Comparison of ENCODE assay signal across 9 mouse cellular contexts in genomic region chr7:25690051-25690450, GRCm38 (mm10). TPM values are rescaled to one million over a fixed set of nuclear protein-coding genes. Genes with fewer than 3 reads are reported as not detected.
DNase-seq lines count a peak whose midpoint lies in the region; ATAC-seq and TF ChIP-seq lines count a peak whose summit lies in the region.
"Had no signal": no experiment of that assay in that cellular context is flagged by ENCODE, and none has a peak within 500 bp of the region (broad histone marks: within the 10 kb centered on the region; RNA-seq: fewer than 3 reads in every experiment).

No protein-coding gene starts in this region.

- no peak for DNase-seq in lung, postnatal 36 days
- no peak for DNase-seq in cerebellum, adult 18-20 months
- DNase-seq in frontal cortex, adult 2 months (ENCODE audit: extremely low spot score in 1 of 2, low spot score in 1 of 2), result no peak
- DNase-seq: kidney, postnatal 36 days had no signal

- H3K27ac ChIP-seq in lung, embryonic 15.5 days, result peak overlapping the region; percentile 68; the same call in 1 of the 2 replicates
- no peak overlapping the region for H3K27ac ChIP-seq in hindbrain, embryonic 15.5 days (replicated peaks)

- no peak overlapping the region for H3ac ChIP-seq in myocyte (ENCODE audit: control insufficient read depth, insufficient read length)

- ATAC-seq in erythroblast, adult 5-6 weeks (replicated peaks; ENCODE audit: low FRiP score, poor library complexity, severe bottlenecking), result no peak
- no peak for ATAC-seq in lung, embryonic 15.5 days (ENCODE audit: borderline replicate concordance, extremely low read depth, low FRiP score, low TSS enrichment)
- no peak for ATAC-seq in hindbrain, embryonic 15.5 days (ENCODE audit: low FRiP score, low read depth)

- H3K79me2 ChIP-seq in myocyte (ENCODE audit: control insufficient read depth, insufficient read depth), result peaks cover 29% of the 10 kb centered on the region

- no peak for TF ChIP-seq POLR2A in myocyte (IDR thresholded peaks at IDR 0.05; ENCODE audit: insufficient read length, low read depth)

- 25% methylated on average over 5 of the region's 5 CpGs for WGBS in lung, embryonic 15.5 days
- 30% methylated on average over 5 of the region's 5 CpGs for WGBS in hindbrain, embryonic 15.5 days

- H3K4me2 ChIP-seq in lung, embryonic 15.5 days, result peak overlapping the region; percentile 95
- H3K4me2 ChIP-seq in hindbrain, embryonic 15.5 days, result peak overlapping the region; percentile 83; the same call in 1 of the 2 replicates
- peak overlapping the region; percentile 74 for H3K4me2 ChIP-seq in myocyte (ENCODE audit: low read depth)

- H3K9ac ChIP-seq in lung, embryonic 15.5 days, result no peak overlapping the region; the same call in 1 of the 2 replicates
- no peak overlapping the region for H3K9ac ChIP-seq in hindbrain, embryonic 15.5 days

- no peaks in the 10 kb centered on the region for H3K9me3 ChIP-seq in erythroblast, embryonic 14.5 days (ENCODE audit: control insufficient read depth, low read length)
- H3K9me3 ChIP-seq in lung, embryonic 15.5 days, result no peaks in the 10 kb centered on the region
- no peaks in the 10 kb centered on the region for H3K9me3 ChIP-seq in hindbrain, embryonic 15.5 days

- peaks cover 70% of the 10 kb centered on the region for H3K4me1 ChIP-seq in erythroblast, embryonic 14.5 days (ENCODE audit: control insufficient read depth)
- H3K4me1 ChIP-seq in lung, embryonic 15.5 days, result peaks cover 35% of the 10 kb centered on the region
- H3K4me1 ChIP-seq in hindbrain, embryonic 15.5 days (replicated peaks), result peaks cover 31% of the 10 kb centered on the region

- peak overlapping the region; percentile 84 for H3K4me3 ChIP-seq in erythroblast, embryonic 14.5 days (replicated peaks)
- peak overlapping the region; percentile 72 for H3K4me3 ChIP-seq in lung, embryonic 15.5 days
- H3K4me3 ChIP-seq in hindbrain, embryonic 15.5 days, result peak overlapping the region; percentile 40; the same call in 1 of the 2 replicates
- H3K4me3 ChIP-seq in myocyte, result peak overlapping the region; percentile 90

- H3K36me3 ChIP-seq in erythroblast, embryonic 14.5 days (ENCODE audit: control insufficient read depth), result peaks cover 54% of the 10 kb centered on the region
- H3K36me3 ChIP-seq in lung, embryonic 15.5 days, result no peaks in the 10 kb centered on the region
- H3K36me3 ChIP-seq in hindbrain, embryonic 15.5 days, result no peaks in the 10 kb centered on the region
- peaks cover 3% of the 10 kb centered on the region for H3K36me3 ChIP-seq in myocyte (ENCODE audit: control insufficient read depth, insufficient read depth)

- H3K27me3 ChIP-seq in erythroblast, embryonic 14.5 days (ENCODE audit: control insufficient read depth), result no peaks in the 10 kb centered on the region; the same call in 1 of the 2 replicates
- H3K27me3 ChIP-seq in lung, embryonic 15.5 days, result peaks cover 26% of the 10 kb centered on the region
- H3K27me3 ChIP-seq in hindbrain, embryonic 15.5 days, result peaks cover 64% of the 10 kb centered on the region
- no peaks in the 10 kb centered on the region for H3K27me3 ChIP-seq in myocyte (ENCODE audit: control insufficient read depth, insufficient read depth, insufficient read length)

TF ChIP-seq in myocyte, 11 proteins besides CTCF, POLR2A, EP300 and RAD21:
- TF ChIP-seq MYOG (IDR thresholded peaks at IDR 0.05; ENCODE audit: control insufficient read depth in 1 of 3, insufficient read depth in 1 of 3, insufficient read length in 2 of 3, low read depth in 2 of 3), result no peak
TF ChIP-seq in myocyte: peak in this region for 0.

RNA-seq across cellular contexts. Expression of gene Tgfb1, which starts 3.2 kb away (rescaled TPM):
- polyA plus RNA-seq in erythroblast, embryonic 14.5 days (2012), result 21.9 and 23.6 TPM in 2 replicates
- 64.9 and 68.1 TPM in 2 replicates for total RNA-seq in erythroblast, adult 5-6 weeks (2015; ENCODE audit: low replicate concordance)
- total RNA-seq in erythroblast, adult 5-6 weeks (2017; ENCODE audit: low replicate concordance), result 11.2 and 12.0 TPM in 2 replicates
- 2.9 and 3.5 TPM in 2 replicates for polyA plus RNA-seq in lung, embryonic 15.5 days (2015; fragmentation: Nextera tagmentation; extraction: Ambion mirVana)
- 0.84 and 0.87 TPM in 2 replicates for polyA plus RNA-seq in hindbrain, embryonic 15.5 days (2015; fragmentation: Nextera tagmentation; extraction: Ambion mirVana)
- polyA plus RNA-seq in myocyte (2012; fragmentation: generic; extraction: Trizol), result 78.2 TPM
- polyA plus RNA-seq in frontal cortex, adult 2 months (2012; rRNA removed), result 7.0 and 7.2 TPM in 2 replicates

RNA-seq across cellular contexts. Expression of gene B9d2, which starts 9.5 kb away (rescaled TPM):
- polyA plus RNA-seq in erythroblast, embryonic 14.5 days (2012), result 4.8 and 8.3 TPM in 2 replicates
- 7.5 and 8.1 TPM in 2 replicates for total RNA-seq in erythroblast, adult 5-6 weeks (2015; ENCODE audit: low replicate concordance)
- 0.60 and 5.6 TPM in 2 replicates for total RNA-seq in erythroblast, adult 5-6 weeks (2017; ENCODE audit: low replicate concordance)
- 26.8 and 30.9 TPM in 2 replicates for polyA plus RNA-seq in lung, embryonic 15.5 days (2015; fragmentation: Nextera tagmentation; extraction: Ambion mirVana)
- polyA plus RNA-seq in hindbrain, embryonic 15.5 days (2015; fragmentation: Nextera tagmentation; extraction: Ambion mirVana), result 41.1 and 42.8 TPM in 2 replicates
- polyA plus RNA-seq in myocyte (2012; fragmentation: generic; extraction: Trizol), result 40.7 TPM
- polyA plus RNA-seq in frontal cortex, adult 2 months (2012; rRNA removed), result 54.8 and 62.4 TPM in 2 replicates

RNA-seq across cellular contexts. Expression of gene Tmem91, which starts 15.1 kb away (rescaled TPM):
- 0.01 and 0.11 TPM in 2 replicates for polyA plus RNA-seq in erythroblast, embryonic 14.5 days (2012)
- total RNA-seq in erythroblast, adult 5-6 weeks (2015; ENCODE audit: low replicate concordance), result 0.96 TPM in 1 of 2 replicates, not detected in the other
- total RNA-seq in erythroblast, adult 5-6 weeks (2017; ENCODE audit: low replicate concordance), result 0.09 TPM in 1 of 2 replicates, not detected in the other
- 2.1 and 2.6 TPM in 2 replicates for polyA plus RNA-seq in lung, embryonic 15.5 days (2015; fragmentation: Nextera tagmentation; extraction: Ambion mirVana)
- polyA plus RNA-seq in hindbrain, embryonic 15.5 days (2015; fragmentation: Nextera tagmentation; extraction: Ambion mirVana), result 65.6 and 72.7 TPM in 2 replicates
- 0.40 TPM for polyA plus RNA-seq in myocyte (2012; fragmentation: generic; extraction: Trizol)
- 49.8 and 52.0 TPM in 2 replicates for polyA plus RNA-seq in frontal cortex, adult 2 months (2012; rRNA removed)

RNA-seq across cellular contexts. Expression of gene Ccdc97, which starts 28.8 kb away (rescaled TPM):
- polyA plus RNA-seq in erythroblast, embryonic 14.5 days (2012), result 8.8 and 9.3 TPM in 2 replicates
- total RNA-seq in erythroblast, adult 5-6 weeks (2015; ENCODE audit: low replicate concordance), result 19.0 and 22.3 TPM in 2 replicates
- 14.7 and 17.7 TPM in 2 replicates for total RNA-seq in erythroblast, adult 5-6 weeks (2017; ENCODE audit: low replicate concordance)
- 18.2 and 19.2 TPM in 2 replicates for polyA plus RNA-seq in lung, embryonic 15.5 days (2015; fragmentation: Nextera tagmentation; extraction: Ambion mirVana)
- polyA plus RNA-seq in hindbrain, embryonic 15.5 days (2015; fragmentation: Nextera tagmentation; extraction: Ambion mirVana), result 30.9 and 40.9 TPM in 2 replicates
- 44.5 TPM for polyA plus RNA-seq in myocyte (2012; fragmentation: generic; extraction: Trizol)
- 60.3 and 64.0 TPM in 2 replicates for polyA plus RNA-seq in frontal cortex, adult 2 months (2012; rRNA removed)

RNA-seq across cellular contexts. Expression of gene Exosc5, which starts 31.1 kb away (rescaled TPM):
- 11.8 and 15.6 TPM in 2 replicates for polyA plus RNA-seq in erythroblast, embryonic 14.5 days (2012)
- 5.4 and 13.8 TPM in 2 replicates for total RNA-seq in erythroblast, adult 5-6 weeks (2015; ENCODE audit: low replicate concordance)
- 3.6 and 10.1 TPM in 2 replicates for total RNA-seq in erythroblast, adult 5-6 weeks (2017; ENCODE audit: low replicate concordance)
- 75.7 and 78.7 TPM in 2 replicates for polyA plus RNA-seq in lung, embryonic 15.5 days (2015; fragmentation: Nextera tagmentation; extraction: Ambion mirVana)
- polyA plus RNA-seq in hindbrain, embryonic 15.5 days (2015; fragmentation: Nextera tagmentation; extraction: Ambion mirVana), result 39.3 and 41.8 TPM in 2 replicates
- polyA plus RNA-seq in myocyte (2012; fragmentation: generic; extraction: Trizol), result 43.5 TPM
- polyA plus RNA-seq in frontal cortex, adult 2 months (2012; rRNA removed), result 33.9 TPM in 2 replicates

Comparison
In these comparisons a context has a peak if more than half of its experiments do, and no peak if none do; other contexts are left out.
1. H3K4me3 ChIP-seq: peak in every context shown above with its lines; median percentile 90 in myocyte; 84 in erythroblast, embryonic 14.5 days; 72 in lung, embryonic 15.5 days; 40 in hindbrain, embryonic 15.5 days.
2. RNA of gene Tmem91, which starts 15.1 kb away (polyA plus RNA-seq): 65.6 to 72.7 TPM in hindbrain, embryonic 15.5 days and 49.8 to 52.0 TPM in frontal cortex, adult 2 months; 2.1 to 2.6 TPM in lung, embryonic 15.5 days, 0.40 TPM in myocyte (single experiment) and 0.01 to 0.11 TPM in erythroblast, embryonic 14.5 days; every median in the first group is over 10 times any median in the second.
3. Peak in every context shown above with its lines, with median percentiles within 50 percentile points of each other: H3K4me2 ChIP-seq.